Mouse (Mus musculus) olfactory bulb, adult 2 months (tissue): ENCODE results near the gene Kif14.

ENCODE experiments used
- CTCF ChIP-seq: fragments of 200-500 bp; IDR thresholded peaks from 2 replicates; pipeline ENCODE4 v1.5.1; 2012; ENCODE audit warnings: low read depth, mild to moderate bottlenecking, low read length, moderate library complexity; ENCODE audit not compliant: insufficient read depth
- POLR2A ChIP-seq: fragments of 200-500 bp; IDR thresholded peaks from 2 replicates; pipeline ENCODE4 v1.6.1; 2012; ENCODE audit warnings: mild to moderate bottlenecking, low read depth, low read length, moderate library complexity; ENCODE audit not compliant: insufficient read depth

- TF ChIP-seq CTCF (no peak), POLR2A (no peak)
Measured at GRCm38 (mm10) chr1:136563149-136563548, 97.0 kb downstream of the Kif14 start.
